Mouse (Mus musculus) lung, adult 18-20 months (tissue): ENCODE data around the gene Ece2.

ENCODE experiments used
- DNase-seq, 2 experiments: peaks; one replicate each; pipeline ENCODE4 v3.0.0; 2022; ENCODE audit warnings: mixed read lengths in 2 of 2

The Ece2 gene

DNA sequence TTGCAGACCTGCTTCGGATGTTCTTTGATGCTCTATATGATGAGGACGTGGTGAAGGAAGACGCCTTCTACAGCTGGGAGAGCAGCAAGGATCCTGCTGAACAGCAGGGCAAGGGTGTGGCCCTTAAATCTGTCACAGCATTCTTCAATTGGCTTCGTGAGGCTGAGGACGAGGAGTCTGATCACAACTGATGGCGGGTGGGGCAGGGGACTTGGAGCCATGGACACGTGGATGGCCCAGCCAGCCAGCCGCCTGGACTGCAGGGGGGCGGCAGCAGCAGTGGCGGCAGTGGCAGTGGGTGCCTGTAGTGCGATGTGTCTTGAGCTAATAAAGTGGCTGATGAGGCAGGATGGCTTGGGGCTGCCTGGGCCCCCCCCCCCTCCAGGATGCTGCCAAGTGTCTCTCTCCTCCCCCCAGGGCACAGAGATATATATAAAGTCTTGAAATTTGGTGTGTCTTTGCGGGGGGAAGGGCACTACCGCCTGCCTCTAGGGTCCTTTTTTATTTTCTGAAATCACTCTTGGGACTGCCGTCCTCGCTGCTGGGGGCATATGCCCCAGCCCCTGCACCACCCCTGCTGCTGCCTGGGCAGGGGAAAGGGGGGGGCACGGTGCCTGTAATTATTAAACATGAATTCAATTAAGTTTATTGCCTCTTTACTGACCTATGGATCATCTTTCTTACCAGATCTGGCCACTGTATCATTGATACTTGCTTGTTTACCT, 62.8 kb downstream of the Ece2 start:
- DNase-seq = no peak

DNA sequence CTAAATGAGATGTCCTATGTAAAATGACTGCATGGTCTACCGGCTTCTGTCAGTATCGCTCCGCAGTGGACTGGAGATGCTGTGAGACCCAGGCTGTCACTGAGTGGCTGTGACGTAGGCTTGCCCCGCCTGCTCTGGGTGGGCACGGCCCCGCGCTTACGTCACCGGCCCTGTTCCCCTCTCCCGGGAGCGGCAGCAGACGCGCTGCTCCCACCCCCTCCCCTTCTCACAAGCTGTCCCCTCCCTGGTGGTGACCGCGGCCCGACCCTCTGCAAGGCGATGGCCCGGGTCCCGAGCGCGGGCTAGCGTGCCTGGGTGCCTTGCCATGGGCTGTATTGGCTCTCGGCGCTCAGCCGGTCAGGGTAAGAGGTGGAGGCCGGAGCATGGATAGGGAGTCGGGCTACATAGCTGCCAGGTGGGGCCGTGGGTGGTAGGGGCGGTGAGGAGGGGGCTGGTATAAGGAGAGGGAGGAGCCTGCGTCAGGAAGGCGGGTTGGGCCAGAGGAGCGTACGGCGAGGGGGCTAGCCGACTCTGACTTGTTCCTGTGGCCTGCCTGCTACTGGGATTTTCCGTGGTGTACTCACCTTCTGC, 63.6 kb downstream of the Ece2 start, which contains the start of gene Fam131a:
Fam131a (plus strand) TSS at position 131 of the 591 bp plus-strand sequence.
- peak; percentile 91 to 94 for DNase-seq

DNA sequence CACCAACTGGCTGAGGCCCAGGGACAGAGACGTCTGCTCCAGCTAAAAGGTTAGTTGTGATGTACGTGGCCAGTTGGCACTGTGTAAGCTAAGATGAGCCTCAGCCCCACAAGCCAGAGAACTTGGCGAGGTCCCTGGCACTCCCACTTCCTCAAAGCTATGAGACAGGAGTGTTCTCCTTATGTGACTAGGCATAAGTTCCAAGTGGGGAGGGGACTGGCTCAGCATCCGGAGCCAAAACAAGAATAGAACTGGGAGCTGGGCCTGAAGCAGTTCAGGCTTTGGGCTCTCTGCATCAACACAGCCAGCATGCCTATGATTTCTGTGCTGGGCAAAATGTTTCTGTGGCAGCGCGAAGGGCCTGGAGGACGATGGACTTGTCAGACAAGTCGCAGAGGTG, 65.2 kb downstream of the Ece2 start:
- peak; percentile 51 to 53 for DNase-seq

DNA sequence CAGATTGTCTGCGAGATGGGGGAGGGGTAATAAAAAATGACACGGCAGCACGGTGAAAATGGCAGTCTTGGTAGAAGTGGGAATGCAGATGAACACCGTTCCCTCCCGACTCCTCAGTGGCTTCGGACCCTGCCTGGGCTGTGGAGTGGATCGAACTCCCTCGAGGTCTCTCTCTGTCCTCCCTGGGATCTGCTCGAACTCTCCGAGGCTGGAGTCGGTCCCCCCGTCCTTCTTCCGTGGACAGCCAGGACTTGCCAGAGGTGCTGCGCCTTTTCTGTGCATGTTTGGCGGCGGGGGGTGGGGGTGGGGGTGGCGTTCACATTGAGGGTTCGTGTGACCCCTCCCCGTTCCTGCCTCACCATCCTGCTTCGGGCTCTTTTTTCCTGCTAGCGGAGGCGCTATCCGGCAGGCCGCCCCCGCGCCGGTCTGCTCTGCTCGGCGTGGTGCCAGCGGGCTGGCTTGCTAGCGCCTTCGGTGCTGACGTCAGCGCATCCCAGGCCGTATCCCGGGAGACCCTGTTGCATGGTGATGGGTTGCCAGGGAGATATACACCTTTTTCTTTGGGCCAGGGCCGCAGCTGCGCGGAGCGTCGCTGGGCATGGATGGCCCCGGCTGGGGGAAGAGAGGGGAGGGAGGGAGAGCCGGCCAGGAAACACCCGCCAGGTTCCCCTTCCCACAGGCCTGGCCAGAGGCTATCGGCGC, 66.1 kb downstream of the Ece2 start:
- peak; percentile 75 to 80 for DNase-seq
